Mouse (Mus musculus): ENCODE results near the gene Trank1.
A peak's percentile ranks its signal among the peaks of the same experiment; 100 is the strongest.

Trank1 gene

GRCm38 (mm10) chr9:111311031-111311842 is at the start of gene Trank1:
Gene Trank1 (plus strand): TSS chr9:111311739.
- DNase-seq (ENCODE audit: low read depth), result no peak

GRCm38 (mm10) chr9:111267998-111268397 is 43.5 kb upstream of the Trank1 start:
- DNase-seq (ENCODE audit: low read depth), result no peak

- no peak for DNase-seq (ENCODE audit: low read depth)
Measured at GRCm38 (mm10) chr9:111270606-111271005, 40.9 kb upstream of the Trank1 start.

GRCm38 (mm10) chr9:111271056-111271433 is 40.5 kb upstream of the Trank1 start:
- DNase-seq (ENCODE audit: low read depth), result no peak

- DNase-seq (ENCODE audit: low read depth), result peak; percentile 100
Measured at GRCm38 (mm10) chr9:111271434-111272160, 39.9 kb upstream of the Trank1 start, which contains the start of the genes Mlh1 and Epm2aip1. Gene Mlh1 (minus strand): TSS chr9:111271791. Gene Epm2aip1 (plus strand): TSS chr9:111271929.

- peak; percentile 53 for DNase-seq (ENCODE audit: low read depth)
Measured at GRCm38 (mm10) chr9:111272356-111272755, 39.2 kb upstream of the Trank1 start.

- DNase-seq (ENCODE audit: low read depth), result peak; percentile 27
Measured at GRCm38 (mm10) chr9:111272996-111273785, 38.3 kb upstream of the Trank1 start.

- DNase-seq (ENCODE audit: low read depth), result peak; percentile 22
Measured at GRCm38 (mm10) chr9:111273958-111274357, 37.6 kb upstream of the Trank1 start.

- DNase-seq (ENCODE audit: low read depth), result peak; percentile 71
Measured at GRCm38 (mm10) chr9:111275156-111275555, 36.4 kb upstream of the Trank1 start.

- no peak for DNase-seq (ENCODE audit: low read depth)
Measured at GRCm38 (mm10) chr9:111285061-111285460, 26.5 kb upstream of the Trank1 start.

- no peak for DNase-seq (ENCODE audit: low read depth)
Measured at GRCm38 (mm10) chr9:111285676-111286075, 25.9 kb upstream of the Trank1 start.

GRCm38 (mm10) chr9:111286468-111286867 is 25.1 kb upstream of the Trank1 start:
- DNase-seq (ENCODE audit: low read depth), result peak; percentile 18

GRCm38 (mm10) chr9:111287956-111288355 is 23.6 kb upstream of the Trank1 start:
- DNase-seq (ENCODE audit: low read depth), result no peak

- peak; percentile 82 for DNase-seq (ENCODE audit: low read depth)
Measured at GRCm38 (mm10) chr9:111289294-111289831, 22.2 kb upstream of the Trank1 start.

- DNase-seq (ENCODE audit: low read depth), result peak; percentile 90
Measured at GRCm38 (mm10) chr9:111289832-111290339, 21.7 kb upstream of the Trank1 start.

- no peak for DNase-seq (ENCODE audit: low read depth)
Measured at GRCm38 (mm10) chr9:111290539-111291100, 20.9 kb upstream of the Trank1 start.

GRCm38 (mm10) chr9:111293234-111293633 is 18.3 kb upstream of the Trank1 start:
- DNase-seq (ENCODE audit: low read depth), result no peak

- no peak for DNase-seq (ENCODE audit: low read depth)
Measured at GRCm38 (mm10) chr9:111294911-111295310, 16.6 kb upstream of the Trank1 start.

GRCm38 (mm10) chr9:111295323-111295722 is 16.2 kb upstream of the Trank1 start:
- DNase-seq (ENCODE audit: low read depth), result no peak

GRCm38 (mm10) chr9:111296433-111296832 is 15.1 kb upstream of the Trank1 start:
- no peak for DNase-seq (ENCODE audit: low read depth)

- DNase-seq (ENCODE audit: low read depth), result no peak
Measured at GRCm38 (mm10) chr9:111298606-111299005, 12.9 kb upstream of the Trank1 start.

All from 416B (cell line).